ENCODE assay signal across 12 mouse cellular contexts in the genomic region with DNA sequence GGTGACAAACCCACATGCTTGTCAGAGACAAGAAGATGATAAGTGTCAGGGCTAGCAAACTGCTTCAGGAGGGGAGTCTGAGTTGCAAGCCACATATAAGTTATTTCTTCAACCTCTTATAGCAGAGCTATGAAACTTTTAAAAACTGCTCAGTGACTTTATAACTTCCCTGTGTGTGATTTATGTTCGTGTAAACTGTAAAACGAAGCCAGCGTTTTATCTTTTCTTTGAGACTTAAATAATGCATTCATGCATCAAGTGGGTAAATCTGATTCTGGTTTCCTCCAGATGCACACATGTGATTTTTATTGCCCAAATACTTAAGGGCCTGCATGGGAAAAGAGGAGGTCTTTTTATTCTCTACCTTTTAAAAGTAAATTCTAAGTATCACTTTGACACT.
DNase-seq lines count a peak whose midpoint lies in the region; ATAC-seq lines count a peak whose summit lies in the region.
"Had no signal": no experiment of that assay in that cellular context is flagged by ENCODE, and none has a peak within 500 bp of the region (broad histone marks: within the 10 kb centered on the region; RNA-seq: fewer than 3 reads in every experiment).

No protein-coding gene starts in this region.

- H3K36me3 ChIP-seq in heart, embryonic 15.5 days, result no peaks in the 10 kb centered on the region
- no peaks in the 10 kb centered on the region for H3K36me3 ChIP-seq in midbrain, embryonic 10.5 days
- no peaks in the 10 kb centered on the region for H3K36me3 ChIP-seq in midbrain, embryonic 14.5 days (ENCODE audit: control insufficient read depth, insufficient read depth, low read length)
- no peaks in the 10 kb centered on the region for H3K36me3 ChIP-seq in hindbrain, embryonic 15.5 days
- H3K36me3 ChIP-seq in midbrain, embryonic 16.5 days (ENCODE audit: control insufficient read depth, insufficient read depth, low read length), result no peaks in the 10 kb centered on the region

- 44% methylated on average over 3 of the region's 3 CpGs for WGBS in heart, embryonic 15.5 days
- WGBS in midbrain, embryonic 10.5 days, result 92% methylated on average over 3 of the region's 3 CpGs
- WGBS in midbrain, embryonic 14.5 days, result 91% methylated on average over 3 of the region's 3 CpGs
- 75% methylated on average over 3 of the region's 3 CpGs for WGBS in hindbrain, embryonic 15.5 days
- 87% methylated on average over 3 of the region's 3 CpGs for WGBS in midbrain, embryonic 16.5 days

- H3K4me2 ChIP-seq in heart, embryonic 15.5 days, result no peak overlapping the region
- H3K4me2 ChIP-seq in midbrain, embryonic 14.5 days (ENCODE audit: low read length), result no peak overlapping the region
- no peak overlapping the region for H3K4me2 ChIP-seq in hindbrain, embryonic 15.5 days
- H3K4me2 ChIP-seq in midbrain, embryonic 16.5 days (ENCODE audit: low read length), result no peak overlapping the region

- H3K27ac ChIP-seq in heart, embryonic 15.5 days, result peak overlapping the region; percentile 61
- peak overlapping the region; percentile 81 for H3K27ac ChIP-seq in midbrain, embryonic 10.5 days (replicated peaks)
- no peak overlapping the region for H3K27ac ChIP-seq in midbrain, embryonic 14.5 days (replicated peaks; ENCODE audit: low read depth, low read length)
- H3K27ac ChIP-seq in hindbrain, embryonic 15.5 days (replicated peaks), result peak overlapping the region; percentile 67
- H3K27ac ChIP-seq in midbrain, embryonic 16.5 days (ENCODE audit: low read length), result peak overlapping the region; percentile 53

- DNase-seq in heart, postnatal 25 days (ENCODE audit: low spot score), result no peak
- DNase-seq in midbrain, embryonic 10.5 days (ENCODE audit: low spot score), result no peak
- no peak for DNase-seq in midbrain, embryonic 14.5 days
- no peak for DNase-seq in left cerebral cortex, adult 9 months (ENCODE audit: low spot score in 2 of 2)
- no peak for DNase-seq in B cell, adult 2 months
- DNase-seq: gastrocnemius, postnatal 10 days; right cerebral cortex, postnatal 25 days had no signal

- no peaks in the 10 kb centered on the region for H3K9me3 ChIP-seq in heart, embryonic 15.5 days (replicated peaks)
- no peaks in the 10 kb centered on the region for H3K9me3 ChIP-seq in midbrain, embryonic 10.5 days (replicated peaks)
- no peaks in the 10 kb centered on the region for H3K9me3 ChIP-seq in midbrain, embryonic 14.5 days (ENCODE audit: control insufficient read depth, low read length)
- H3K9me3 ChIP-seq in hindbrain, embryonic 15.5 days, result no peaks in the 10 kb centered on the region
- H3K9me3 ChIP-seq in midbrain, embryonic 16.5 days (replicated peaks; ENCODE audit: control insufficient read depth, low read length, poor library complexity, severe bottlenecking), result no peaks in the 10 kb centered on the region

- no peaks in the 10 kb centered on the region for H3K27me3 ChIP-seq in heart, embryonic 15.5 days
- no peaks in the 10 kb centered on the region; the same call in 1 of the 2 replicates for H3K27me3 ChIP-seq in midbrain, embryonic 10.5 days (ENCODE audit: low read depth, poor library complexity, severe bottlenecking)
- H3K27me3 ChIP-seq in midbrain, embryonic 14.5 days (ENCODE audit: control insufficient read depth, insufficient read depth, low read length), result no peaks in the 10 kb centered on the region
- no peaks in the 10 kb centered on the region for H3K27me3 ChIP-seq in hindbrain, embryonic 15.5 days
- no peaks in the 10 kb centered on the region; the same call in 1 of the 2 replicates for H3K27me3 ChIP-seq in midbrain, embryonic 16.5 days (ENCODE audit: control insufficient read depth, insufficient read depth, low read depth, low read length)
- H3K27me3 ChIP-seq: CH12.LX had no signal

- H3K4me1 ChIP-seq in heart, embryonic 15.5 days (replicated peaks), result peaks cover 41% of the 10 kb centered on the region
- peaks cover 70% of the 10 kb centered on the region for H3K4me1 ChIP-seq in midbrain, embryonic 10.5 days
- peaks cover 23% of the 10 kb centered on the region; the same call in 1 of the 2 replicates for H3K4me1 ChIP-seq in midbrain, embryonic 14.5 days (ENCODE audit: control insufficient read depth, insufficient read depth, low read length)
- peaks cover 55% of the 10 kb centered on the region for H3K4me1 ChIP-seq in hindbrain, embryonic 15.5 days (replicated peaks)
- peaks cover 32% of the 10 kb centered on the region for H3K4me1 ChIP-seq in midbrain, embryonic 16.5 days (ENCODE audit: control insufficient read depth, insufficient read depth, low read length)

- ATAC-seq in heart, embryonic 15.5 days (replicated peaks; ENCODE audit: insufficient number of reproducible peaks, insufficient read depth, low FRiP score, low read depth), result no peak
- ATAC-seq in midbrain, embryonic 14.5 days (ENCODE audit: low FRiP score, low TSS enrichment), result no peak
- ATAC-seq in hindbrain, embryonic 15.5 days (ENCODE audit: low FRiP score, low read depth), result no peak
- ATAC-seq in midbrain, embryonic 16.5 days, result no peak
- ATAC-seq: inflammation-experienced regulatory T-cells, adult 6 months had no signal

- H3K4me3 ChIP-seq in heart, embryonic 15.5 days, result no peak overlapping the region
- no peak overlapping the region for H3K4me3 ChIP-seq in midbrain, embryonic 10.5 days
- no peak overlapping the region for H3K4me3 ChIP-seq in midbrain, embryonic 14.5 days (replicated peaks; ENCODE audit: low read depth, low read length)
- no peak overlapping the region for H3K4me3 ChIP-seq in hindbrain, embryonic 15.5 days
- no peak overlapping the region for H3K4me3 ChIP-seq in midbrain, embryonic 16.5 days (ENCODE audit: low read depth, low read length)

- intact Hi-C loops in heart, postnatal 25 days (cut with DNase I), result no loop called here

- H3K9ac ChIP-seq in heart, embryonic 15.5 days, result no peak overlapping the region
- no peak overlapping the region for H3K9ac ChIP-seq in midbrain, embryonic 14.5 days (replicated peaks; ENCODE audit: low read length)
- H3K9ac ChIP-seq in hindbrain, embryonic 15.5 days, result no peak overlapping the region
- H3K9ac ChIP-seq in midbrain, embryonic 16.5 days (ENCODE audit: low read depth, low read length), result no peak overlapping the region
